Mouse (Mus musculus): ENCODE measurements at regions not wholly inside any gene's neighbourhood (a gene's known extent, or its start where the extent isn't known, plus 50 kb on each side); places are given as distances from the start of the nearest gene placed in this dataset.
"Not testable (repeated sequence)": the region's sequence is repeated elsewhere in the genome, so short reads cannot be mapped to it uniquely, and the experiment has no call there.

GRCm38 (mm10) chr16:55758707-55759067, 80.0 kb downstream of the Nfkbiz start:
- no peak for DNase-seq

- DNase-seq, result no peak
These were observed 80.6 kb downstream of the Nfkbiz start for GRCm38 (mm10) chr16:55757952-55758706.

- not testable (repeated sequence) for DNase-seq
These were observed 81.3 kb downstream of the Nfkbiz start for GRCm38 (mm10) chr16:55757422-55757815.

GRCm38 (mm10) chr16:55756764-55757421, 81.8 kb downstream of the Nfkbiz start:
- DNase-seq, result peak in 1 of 2 experiments; percentile 30

GRCm38 (mm10) chr16:55755309-55755832, 83.3 kb downstream of the Nfkbiz start:
- no peak for DNase-seq

GRCm38 (mm10) chr16:55754092-55754763, 84.5 kb downstream of the Nfkbiz start:
- no peak for DNase-seq

GRCm38 (mm10) chr16:55753380-55753779, 85.3 kb downstream of the Nfkbiz start:
- DNase-seq, result no peak

- DNase-seq, result no peak
These were observed 91.4 kb downstream of the Nfkbiz start for GRCm38 (mm10) chr16:55747250-55747649.

GRCm38 (mm10) chr16:55746159-55746558, 92.5 kb downstream of the Nfkbiz start:
- no peak for DNase-seq

- DNase-seq, result no peak
These were observed 93.6 kb downstream of the Nfkbiz start for GRCm38 (mm10) chr16:55745094-55745493.

GRCm38 (mm10) chr16:55741099-55741863, 97.4 kb downstream of the Nfkbiz start:
- DNase-seq, result no peak

- DNase-seq, result no peak
These were observed 100.0 kb downstream of the Nfkbiz start for GRCm38 (mm10) chr16:55738741-55739140.

- DNase-seq, result no peak
These were observed 103.2 kb downstream of the Nfkbiz start for GRCm38 (mm10) chr16:55735476-55735968.

GRCm38 (mm10) chr16:55734301-55734700, 104.4 kb downstream of the Nfkbiz start:
- no peak for DNase-seq

GRCm38 (mm10) chr16:55733751-55734150, 104.9 kb downstream of the Nfkbiz start:
- DNase-seq, result no peak

- DNase-seq, result no peak
These were observed 107.7 kb downstream of the Nfkbiz start for GRCm38 (mm10) chr16:55731003-55731402.

- no peak for DNase-seq
These were observed 112.2 kb downstream of the Nfkbiz start for GRCm38 (mm10) chr16:55726538-55726937.

GRCm38 (mm10) chr16:55720430-55720829, 118.3 kb downstream of the Nfkbiz start:
- DNase-seq, result no peak

GRCm38 (mm10) chr16:55710017-55710416, 128.7 kb downstream of the Nfkbiz start:
- no peak for DNase-seq

- DNase-seq, result no peak
These were observed 132.2 kb downstream of the Nfkbiz start for GRCm38 (mm10) chr16:55706502-55706901.

GRCm38 (mm10) chr16:55698489-55698892, 140.2 kb downstream of the Nfkbiz start:
- no peak for DNase-seq

- DNase-seq, result peak in 1 of 2 experiments; percentile 19
These were observed 147.6 kb downstream of the Nfkbiz start for GRCm38 (mm10) chr16:55691069-55691468.

- peak in 1 of 2 experiments; percentile 23 for DNase-seq
These were observed 174.8 kb downstream of the Nfkbiz start for GRCm38 (mm10) chr16:55663946-55664345.
